Mouse (Mus musculus) stomach, postnatal 0 days (tissue): Measurements from ENCODE around the gene Oit1. TPM values are rescaled to one million over a fixed set of nuclear protein-coding genes. Genes with fewer than 3 reads are reported as not detected.

Experiments
- ATAC-seq: fragments of 200-750 bp; cut with Nextera tagmentation; 2 replicates; pipeline ENCODE4 v1.8.0; 2017; ENCODE audit not compliant: low FRiP score, low TSS enrichment
- DNase-seq: peaks from one replicate; pipeline ENCODE4 v3.0.0-alpha.2; 2016; ENCODE audit warnings: low spot score
- H3K27ac ChIP-seq: fragments of 300-500 bp; sonication (generic); replicated peaks from 2 replicates; pipeline ENCODE4 v1.5.1; 2014; ENCODE audit warnings: mild to moderate bottlenecking, control low read depth
- H3K27me3 ChIP-seq: fragments of 300-500 bp; sonication (generic); 2 replicates; pipeline ENCODE4 v1.6.1; 2014; ENCODE audit warnings: low read length; ENCODE audit not compliant: control insufficient read depth, insufficient read depth
- H3K36me3 ChIP-seq: fragments of 300-500 bp; sonication (generic); 2 replicates; pipeline ENCODE4 v1.6.1; 2014; ENCODE audit warnings: low read length, mixed read lengths; ENCODE audit not compliant: control insufficient read depth, insufficient read depth
- H3K4me1 ChIP-seq: fragments of 300-500 bp; sonication (generic); replicated peaks from 2 replicates; pipeline ENCODE4 v1.6.1; 2014; ENCODE audit warnings: antibody characterized with exemption; ENCODE audit not compliant: control insufficient read depth, insufficient read depth
- H3K4me2 ChIP-seq: fragments of 300-500 bp; sonication (generic); replicated peaks from 2 replicates; pipeline ENCODE4 v1.6.1; 2014; ENCODE audit warnings: low read depth, mild to moderate bottlenecking, control low read depth, moderate library complexity
- H3K4me3 ChIP-seq: fragments of 300-500 bp; sonication (generic); 2 replicates; pipeline ENCODE4 v1.5.1; 2014; ENCODE audit warnings: low read depth, low read length, control low read depth
- H3K9ac ChIP-seq: fragments of 300-500 bp; sonication (generic); 2 replicates; pipeline ENCODE4 v1.6.1; 2014; ENCODE audit warnings: mild to moderate bottlenecking, low read length, control low read depth, mixed read lengths
- H3K9me3 ChIP-seq: fragments of 300-500 bp; sonication (generic); 2 replicates; pipeline ENCODE4 v1.6.1; 2016; ENCODE audit warnings: low read length; ENCODE audit not compliant: control insufficient read depth
- CTCF ChIP-seq: IDR thresholded peaks from 2 replicates; pipeline ENCODE4 v1.5.1; 2016; ENCODE audit warnings: antibody characterized with exemption, low read depth, mild to moderate bottlenecking, moderate library complexity
- EP300 ChIP-seq: optimal IDR thresholded peaks from 2 replicates; pipeline ENCODE3; 2016; ENCODE audit warnings: antibody characterized with exemption
- WGBS: fragments of 180-500 bp; shearing (Covaris S2); extraction: QIAGEN DNeasy Blood & Tissue Kit; methylation state at CpG from one replicate; pipeline ENCODE4 v1.1.7; 2014; 5-methylcytosine and 5-hydroxymethylcytosine counted together
- polyA plus RNA-seq: library from polyadenylated mRNA; unstranded; fragments of >200 nt; fragmentation: Nextera tagmentation; extraction: Ambion mirVana; gene quantifications from 2 replicates; pipeline ENCODE4 v1.2.1, GENCODE M21; 2015

Oit1 gene
- polyA plus RNA-seq, 1 experiment from 2014 or later: 57.9 TPM

DNA sequence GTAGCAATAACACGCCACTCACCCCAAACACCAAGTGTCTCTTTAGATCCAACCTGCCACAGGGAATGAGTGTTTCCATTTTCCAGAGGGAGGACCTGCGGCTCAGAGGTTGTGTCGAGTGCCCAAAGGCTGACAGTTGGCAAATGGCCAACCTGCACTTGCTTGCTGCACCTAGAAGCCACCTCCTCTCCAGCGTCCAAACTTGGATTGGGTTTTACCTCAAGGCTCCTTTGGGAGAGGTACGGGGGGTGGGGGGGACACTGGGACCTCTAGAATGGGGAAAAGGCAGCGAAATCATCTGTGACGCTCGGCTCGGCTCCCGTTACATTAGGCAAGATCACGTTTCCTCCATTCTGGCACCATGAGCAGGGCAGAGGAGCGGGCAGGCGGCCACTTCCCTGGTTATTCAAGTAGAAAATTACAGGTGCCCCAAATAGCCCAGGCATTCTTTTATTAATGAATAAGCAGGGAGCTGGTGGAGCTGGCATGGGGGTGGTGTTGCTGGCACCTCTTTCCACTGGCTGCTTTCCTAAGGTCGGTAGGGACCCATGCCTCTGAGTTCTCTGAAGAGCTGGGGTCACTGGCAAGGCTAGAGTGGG, 47.1 kb downstream of the Oit1 start:
- Histone ChIP-seq H3K4me1 (no peaks in the 10 kb centered on the region), H3K9me3 (no peaks in the 10 kb centered on the region), H3K4me3 (no peak overlapping the region), H3K9ac (no peak overlapping the region), H3K27me3 (no peaks in the 10 kb centered on the region), H3K36me3 (no peaks in the 10 kb centered on the region), H3K4me2 (no peak overlapping the region), H3K27ac (no peak overlapping the region)
- TF ChIP-seq EP300: no peak
- no peak for TF ChIP-seq CTCF
- ATAC-seq (no peak), DNase-seq (no peak)
- 78% methylated on average over 14 of the region's 14 CpGs for WGBS

GRCm38 (mm10) chr14:8330390-8330789, 48.2 kb downstream of the Oit1 start:
- Histone ChIP-seq H3K4me3 (no peak overlapping the region), H3K9ac (no peak overlapping the region), H3K4me1 (no peaks in the 10 kb centered on the region), H3K9me3 (no peaks in the 10 kb centered on the region), H3K27me3 (no peaks in the 10 kb centered on the region), H3K36me3 (no peaks in the 10 kb centered on the region), H3K27ac (no peak overlapping the region), H3K4me2 (no peak overlapping the region)
- ATAC-seq (no peak), DNase-seq (no peak)
- no peak for TF ChIP-seq CTCF
- TF ChIP-seq EP300: no peak
- WGBS: 61% methylated on average over 6 of the region's 6 CpGs

DNA sequence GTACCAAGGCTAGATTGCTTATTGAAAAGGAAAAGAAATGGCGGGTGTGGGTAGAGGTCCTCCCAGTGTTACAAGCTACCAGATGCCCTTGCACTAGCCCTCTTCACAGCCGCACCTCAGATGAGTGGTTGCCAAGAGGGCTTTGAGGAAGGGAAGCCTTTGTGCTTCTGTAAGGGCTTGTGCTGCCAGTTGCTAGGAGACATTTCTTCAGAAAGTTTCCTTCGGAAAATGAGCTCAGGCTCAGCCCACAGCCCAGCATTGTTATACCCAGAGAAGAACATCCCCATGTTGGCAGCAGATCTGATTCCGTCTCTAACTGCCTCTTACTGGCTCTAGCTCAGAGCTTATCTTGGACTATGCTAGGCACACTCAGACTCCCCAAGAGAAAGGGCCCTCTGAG, 49.0 kb downstream of the Oit1 start:
- Histone ChIP-seq H3K4me2 (no peak overlapping the region), H3K4me1 (no peaks in the 10 kb centered on the region), H3K9ac (no peak overlapping the region), H3K27me3 (no peaks in the 10 kb centered on the region), H3K36me3 (no peaks in the 10 kb centered on the region), H3K27ac (no peak overlapping the region), H3K4me3 (no peak overlapping the region), H3K9me3 (no peaks in the 10 kb centered on the region)
- TF ChIP-seq EP300: no peak
- no peak for TF ChIP-seq CTCF
- ATAC-seq (no peak), DNase-seq (no peak)
- whole genome bisulfite sequencing: 49% methylated on average over 4 of the region's 4 CpGs

DNA sequence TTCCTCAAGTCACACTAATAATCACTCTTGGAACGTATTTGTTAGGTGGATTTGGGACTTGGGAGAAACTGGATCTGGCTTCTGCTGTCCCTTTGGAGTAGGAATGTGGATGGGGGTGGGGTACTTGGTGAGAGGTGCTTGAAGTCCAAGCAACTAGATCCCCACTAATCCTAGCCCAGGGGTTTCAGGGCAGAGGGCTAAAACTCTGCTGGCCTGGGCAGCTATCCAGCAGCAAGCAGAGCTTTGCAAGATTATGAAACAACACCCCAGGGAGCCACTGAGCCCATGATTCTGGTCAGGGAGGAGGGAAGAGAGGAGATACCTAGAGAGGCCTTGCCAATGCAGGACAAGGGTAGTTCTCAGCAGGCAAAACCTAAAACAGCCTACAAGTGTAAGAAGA, 51.2 kb downstream of the Oit1 start:
- H3K4me1 ChIP-seq: no peaks in the 10 kb centered on the region
- DNase-seq (no peak), ATAC-seq (no peak)
- H3K4me3 ChIP-seq: no peak overlapping the region
- no peak overlapping the region for H3K4me2 ChIP-seq
- no peaks in the 10 kb centered on the region for H3K9me3 ChIP-seq
- no peaks in the 10 kb centered on the region for H3K36me3 ChIP-seq
- WGBS: 48% methylated on average over 1 of the region's 1 CpGs
- no peak overlapping the region for H3K9ac ChIP-seq
- TF ChIP-seq CTCF: no peak
- TF ChIP-seq EP300: no peak
- H3K27ac ChIP-seq: no peak overlapping the region
- no peaks in the 10 kb centered on the region for H3K27me3 ChIP-seq

GRCm38 (mm10) chr14:8326961-8327360, 51.6 kb downstream of the Oit1 start:
- Histone ChIP-seq H3K27me3 (no peaks in the 10 kb centered on the region), H3K36me3 (no peaks in the 10 kb centered on the region), H3K27ac (no peak overlapping the region), H3K4me1 (no peaks in the 10 kb centered on the region), H3K9me3 (no peaks in the 10 kb centered on the region), H3K4me2 (no peak overlapping the region), H3K9ac (no peak overlapping the region), H3K4me3 (no peak overlapping the region)
- ATAC-seq (no peak), DNase-seq (no peak)
- TF ChIP-seq EP300 (no peak), CTCF (no peak)

DNA sequence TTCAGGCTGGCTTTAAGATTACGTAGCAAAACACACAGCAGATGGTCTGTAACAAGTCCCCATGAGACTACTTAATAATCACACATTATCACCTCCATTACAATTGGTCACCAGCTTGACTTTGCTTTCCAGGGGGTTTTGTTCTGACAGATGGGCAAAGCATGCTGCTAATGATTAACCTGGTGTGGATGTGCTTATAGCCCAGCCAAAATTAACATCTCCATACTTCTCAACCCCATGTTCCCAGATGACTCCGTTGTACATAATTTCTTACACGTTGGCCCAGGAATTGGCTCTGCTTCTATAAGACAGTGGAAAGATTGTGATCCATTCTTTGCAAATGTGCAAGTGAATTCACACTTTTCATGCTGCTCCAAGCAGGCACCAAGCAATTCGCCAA, 52.8 kb downstream of the Oit1 start:
- DNase-seq (no peak), ATAC-seq (no peak)
- no peak overlapping the region for H3K27ac ChIP-seq
- H3K36me3 ChIP-seq: no peaks in the 10 kb centered on the region
- no peak overlapping the region for H3K4me2 ChIP-seq
- H3K27me3 ChIP-seq: no peaks in the 10 kb centered on the region
- H3K9ac ChIP-seq: no peak overlapping the region
- TF ChIP-seq CTCF (no peak), EP300 (no peak)
- WGBS: 78% methylated on average over 4 of the region's 4 CpGs
- no peak overlapping the region for H3K4me3 ChIP-seq
- H3K4me1 ChIP-seq: no peaks in the 10 kb centered on the region
- no peaks in the 10 kb centered on the region for H3K9me3 ChIP-seq
